Mouse (Mus musculus): ENCODE results near the gene Npsr1. TPM values are rescaled to one million over a fixed set of nuclear protein-coding genes. Genes with fewer than 3 reads are reported as not detected.

Npsr1 gene
- total RNA-seq (2015) (not detected in 2 replicates), total RNA-seq (2017) (not detected in 2 replicates)

DNA sequence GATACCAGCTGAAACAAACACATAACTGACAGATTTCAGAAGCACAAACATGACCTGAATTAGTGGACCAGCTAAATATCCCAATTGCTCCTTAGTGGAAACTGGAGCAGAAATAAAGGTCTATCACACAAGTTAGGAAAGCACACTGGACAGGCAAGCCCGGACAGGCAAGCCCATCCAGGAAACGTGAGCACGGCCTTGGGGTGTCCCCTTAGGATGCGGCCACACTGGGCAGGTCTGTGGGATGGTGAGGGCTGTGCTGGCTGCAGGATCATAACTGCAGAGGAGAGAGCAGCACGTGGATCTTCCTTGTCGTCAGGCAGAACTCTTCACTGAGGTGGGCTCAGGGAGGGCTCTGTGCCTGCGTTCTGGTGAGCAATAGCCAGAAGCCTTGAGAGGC is at the start of gene Npsr1:
Gene Npsr1, plus strand, starts transcription at position 301 of the 400 bp plus-strand sequence.
- no peak for ATAC-seq (ENCODE audit: poor library complexity, severe bottlenecking)

DNA sequence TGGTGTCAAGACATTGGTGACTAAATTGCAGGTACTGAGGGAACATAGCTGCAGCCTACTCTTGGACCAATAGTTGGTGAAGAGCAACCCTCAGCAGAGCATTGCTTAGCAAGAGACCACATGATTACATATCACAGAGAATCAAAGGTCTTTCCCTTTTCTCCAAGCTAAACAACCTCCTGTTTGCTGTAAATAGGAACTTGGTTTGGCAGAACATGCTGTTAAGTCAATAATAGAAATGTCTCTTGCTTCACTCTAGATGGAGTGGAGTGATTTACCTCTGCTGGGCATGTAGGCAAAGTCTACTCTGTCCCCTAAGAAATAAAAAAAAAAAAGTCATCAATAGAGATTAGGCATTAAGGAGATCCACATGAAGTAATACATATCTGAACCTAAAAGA is 46.3 kb upstream of the Npsr1 start:
- no peak for ATAC-seq (ENCODE audit: poor library complexity, severe bottlenecking)

DNA sequence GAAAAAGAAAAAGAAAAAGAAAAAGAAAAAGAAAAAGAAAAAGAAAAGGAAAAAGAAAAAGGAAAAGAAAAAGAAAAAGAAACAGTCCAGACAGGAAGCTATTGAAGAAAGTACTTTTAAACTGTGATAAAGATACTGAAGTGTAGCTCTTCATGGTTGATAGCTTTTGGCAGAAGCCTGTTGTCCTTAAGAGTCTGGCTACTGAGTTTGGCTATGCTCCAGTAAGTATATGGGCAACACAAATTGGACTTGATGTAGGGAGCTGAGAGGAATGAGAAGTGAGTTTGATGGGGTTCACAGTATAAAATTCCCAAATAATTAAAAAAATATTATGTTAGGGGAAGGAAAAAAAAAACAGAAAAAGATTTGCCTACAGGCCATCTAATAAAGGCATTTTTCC is 34.5 kb upstream of the Npsr1 start:
- no peak for ATAC-seq (ENCODE audit: poor library complexity, severe bottlenecking)

DNA sequence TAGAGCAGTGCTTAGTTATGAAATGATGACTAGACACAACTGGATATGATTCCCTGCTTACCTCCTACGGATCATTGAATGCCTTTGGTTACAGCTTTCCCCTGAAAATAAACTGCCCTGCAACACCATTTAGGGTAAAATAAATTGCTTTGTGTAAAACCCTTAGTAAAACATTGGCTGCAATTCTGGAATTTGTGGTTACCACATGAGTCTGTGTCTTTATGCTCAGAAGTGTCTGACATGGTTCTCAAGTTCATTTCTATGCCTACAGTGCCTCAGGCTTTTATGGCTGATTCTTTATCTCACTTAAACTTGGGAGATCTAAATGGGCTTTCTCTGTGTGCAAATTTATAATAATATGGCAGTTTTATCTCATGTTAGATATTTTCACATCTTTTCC is 26.1 kb upstream of the Npsr1 start:
- ATAC-seq (ENCODE audit: poor library complexity, severe bottlenecking): no peak

DNA sequence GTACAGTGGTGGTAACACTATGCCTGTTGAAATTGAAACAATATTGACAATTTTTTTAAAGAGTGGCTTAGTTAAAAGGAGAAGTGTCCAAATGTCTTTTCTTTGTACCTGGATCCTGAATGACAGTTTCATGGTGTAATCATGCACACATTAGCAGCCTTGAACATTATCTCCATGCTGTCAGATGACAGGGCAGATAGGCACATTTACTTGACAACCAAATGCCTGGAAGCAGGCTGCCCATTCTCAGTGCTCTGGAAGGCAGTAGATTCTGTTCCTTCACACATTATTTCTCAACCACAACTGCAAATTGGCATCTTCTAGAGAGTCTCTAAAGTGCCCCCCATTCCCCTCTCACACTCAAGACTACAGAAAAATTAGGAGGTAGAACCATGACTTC is 20.2 kb upstream of the Npsr1 start:
- no peak for ATAC-seq (ENCODE audit: poor library complexity, severe bottlenecking)

DNA sequence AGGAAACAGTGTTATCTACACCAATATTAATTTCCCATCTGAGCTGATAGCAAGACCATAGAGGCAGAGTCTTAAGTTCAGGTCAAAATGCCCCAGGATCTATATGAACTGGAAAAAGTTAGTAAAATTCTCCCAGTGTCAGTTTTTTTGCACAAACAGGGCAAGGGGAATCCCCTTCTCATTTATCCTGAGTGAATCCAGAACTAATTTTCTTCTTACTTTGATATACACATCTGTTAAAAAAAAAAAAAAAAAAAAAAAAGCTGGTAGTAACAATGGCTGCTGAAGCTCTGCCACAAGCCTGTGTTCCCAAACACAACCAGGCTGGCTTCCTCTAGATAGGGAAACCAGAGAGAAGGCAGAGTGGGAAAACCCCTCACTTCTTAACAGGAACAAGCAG is 5.9 kb upstream of the Npsr1 start:
- no peak for ATAC-seq (ENCODE audit: poor library complexity, severe bottlenecking)

DNA sequence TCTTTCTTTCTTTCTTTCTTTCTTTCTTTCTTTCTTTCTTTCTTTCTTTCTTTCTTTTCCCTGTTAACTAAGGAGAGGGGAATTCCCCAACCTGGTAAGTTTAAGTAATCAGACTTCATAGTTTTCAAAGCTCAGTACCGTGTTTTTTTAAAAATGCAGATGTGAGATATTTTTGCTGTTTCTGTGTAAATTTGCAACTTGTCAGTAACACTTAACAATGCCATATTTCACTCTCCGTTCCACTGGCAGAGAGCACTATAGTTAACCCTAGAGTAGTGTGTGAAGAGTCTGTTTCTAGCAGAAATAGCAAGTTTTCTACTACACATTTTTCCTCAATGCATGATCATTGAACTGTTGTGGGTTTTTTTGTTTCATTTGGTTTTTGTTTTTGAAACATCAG is 730 bp downstream of the Npsr1 start:
- no peak for ATAC-seq (ENCODE audit: poor library complexity, severe bottlenecking)

DNA sequence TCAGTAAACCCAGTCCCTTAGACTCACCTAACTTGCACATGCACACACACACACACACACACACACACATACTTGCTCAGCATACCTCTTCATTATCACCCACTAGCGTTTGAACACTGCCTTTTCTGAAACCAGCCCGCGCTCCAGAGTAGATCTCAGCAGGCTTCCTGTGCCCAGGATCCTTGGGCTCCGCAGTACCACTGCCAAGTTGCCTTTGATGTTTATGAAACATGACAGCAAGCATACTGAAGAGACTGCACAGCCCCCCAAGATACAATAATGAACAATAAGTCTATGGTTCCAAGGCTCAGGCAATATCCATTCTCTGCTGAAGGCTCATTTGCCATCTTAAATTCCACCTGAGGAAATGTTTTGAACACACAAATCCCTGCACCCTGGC is 1.8 kb downstream of the Npsr1 start:
- ATAC-seq (ENCODE audit: poor library complexity, severe bottlenecking): no peak

DNA sequence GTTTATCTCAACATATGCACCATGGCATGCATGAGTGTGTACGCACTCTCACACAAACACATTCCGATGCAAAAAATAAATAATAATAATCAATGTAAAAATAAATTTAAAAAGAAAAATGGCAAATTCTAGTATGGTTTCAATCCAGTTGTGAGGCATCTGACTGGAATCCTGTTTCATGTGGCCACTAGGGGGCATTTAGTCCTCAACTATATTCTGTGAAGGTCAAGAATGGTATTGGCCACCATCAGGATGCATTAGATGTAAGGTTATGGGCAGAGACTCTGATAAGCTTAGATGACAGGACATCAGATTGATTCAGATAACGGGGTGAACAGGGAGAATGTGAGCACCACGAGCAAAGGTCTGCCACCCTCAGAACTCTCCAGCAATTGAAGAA is 21.6 kb downstream of the Npsr1 start:
- ATAC-seq (ENCODE audit: poor library complexity, severe bottlenecking): no peak

DNA sequence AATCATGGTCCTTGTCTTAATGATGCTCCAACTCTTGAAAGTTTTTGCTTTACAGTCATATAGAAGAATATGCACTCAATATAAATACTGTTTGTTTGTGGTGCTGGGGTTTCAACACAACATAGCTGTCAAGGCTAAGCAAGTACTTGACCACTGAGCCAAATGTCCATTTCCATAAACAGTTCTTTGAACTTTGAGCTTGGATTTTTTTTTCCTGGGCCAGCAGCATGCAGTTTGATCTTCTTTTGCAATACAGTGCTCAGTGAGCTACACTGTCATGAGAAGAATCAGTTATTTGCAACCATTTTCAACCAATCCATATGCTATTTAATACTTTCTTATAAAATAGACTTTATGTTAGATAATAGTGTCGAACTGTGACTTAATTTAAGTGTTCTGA is 35.3 kb downstream of the Npsr1 start:
- no peak for ATAC-seq (ENCODE audit: poor library complexity, severe bottlenecking)

DNA sequence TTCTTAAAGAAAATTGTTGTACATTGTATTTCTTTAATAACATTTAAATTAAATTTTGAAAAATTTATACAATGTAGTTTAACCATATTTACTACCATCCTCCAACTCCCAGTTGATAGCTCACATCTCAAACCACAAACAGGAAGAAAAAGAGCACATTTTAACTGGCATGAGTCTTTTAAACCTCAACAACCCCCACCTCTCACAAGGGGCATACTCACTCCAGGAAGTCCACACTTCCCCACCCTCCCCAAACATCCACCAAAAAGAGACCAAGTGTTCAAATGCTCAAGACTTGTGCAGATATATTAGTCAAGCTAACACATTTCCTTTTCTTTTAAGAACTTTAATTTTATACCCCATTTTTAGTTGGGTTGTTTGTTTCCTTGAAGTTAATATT is 38.6 kb downstream of the Npsr1 start:
- ATAC-seq (ENCODE audit: poor library complexity, severe bottlenecking): no peak

DNA sequence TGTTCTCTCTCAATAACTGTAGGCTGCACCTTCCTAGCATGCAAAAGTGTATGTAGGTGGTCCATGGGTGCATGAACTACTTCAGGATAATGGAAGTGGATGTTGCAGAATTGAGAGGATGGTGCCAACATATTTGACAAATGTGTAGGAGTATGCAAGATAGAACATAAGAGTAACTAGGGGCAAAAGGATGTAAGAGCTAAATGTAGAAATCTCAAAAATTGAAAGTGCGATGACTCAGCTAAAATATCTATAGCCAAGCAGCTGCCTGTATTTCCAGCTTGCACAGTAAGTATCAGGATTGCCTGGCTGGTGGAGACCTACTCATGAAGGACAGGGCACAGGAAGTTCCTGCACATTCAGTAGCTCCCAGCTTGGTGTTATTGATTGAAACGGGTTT is 46.5 kb downstream of the Npsr1 start:
- no peak for ATAC-seq (ENCODE audit: poor library complexity, severe bottlenecking)

DNA sequence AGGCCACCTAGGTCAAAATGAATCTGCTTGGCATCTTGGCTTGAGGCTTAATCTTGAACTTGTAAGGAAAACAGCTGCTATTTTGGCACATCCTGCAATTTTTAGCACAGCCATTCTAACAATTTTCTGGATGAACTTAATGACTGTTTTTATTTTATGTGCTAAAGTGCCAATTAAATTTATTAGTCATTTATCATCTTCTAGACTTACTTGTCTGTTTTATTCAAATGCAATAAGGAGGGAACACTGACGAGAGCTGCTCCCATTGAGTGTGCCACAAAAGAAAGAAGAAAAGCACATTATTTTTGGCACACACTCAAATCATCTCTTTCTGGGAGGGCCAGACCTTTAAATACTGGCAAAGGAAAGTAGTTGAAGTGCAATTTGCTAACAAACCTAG is 59.4 kb downstream of the Npsr1 start:
- ATAC-seq (ENCODE audit: poor library complexity, severe bottlenecking): no peak

DNA sequence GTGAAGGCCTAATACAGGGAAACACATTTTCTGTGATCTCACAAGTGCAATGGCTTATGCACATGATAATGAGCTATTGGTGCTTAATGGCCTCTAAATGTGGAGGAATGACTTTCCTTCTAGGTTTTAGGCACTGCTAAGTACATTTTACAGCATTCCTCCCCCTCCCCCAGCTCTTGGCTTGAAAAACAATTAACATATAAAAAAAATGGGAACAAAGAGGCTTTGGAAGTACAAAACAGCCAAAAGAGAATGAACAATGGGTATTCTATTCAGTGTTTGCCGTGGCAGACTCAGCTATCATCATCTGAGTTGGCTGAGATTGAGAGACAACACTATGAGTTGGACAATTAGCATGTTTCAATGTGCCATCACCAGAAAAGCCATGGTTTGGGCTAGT is 62.6 kb downstream of the Npsr1 start:
- ATAC-seq (ENCODE audit: poor library complexity, severe bottlenecking): no peak

DNA sequence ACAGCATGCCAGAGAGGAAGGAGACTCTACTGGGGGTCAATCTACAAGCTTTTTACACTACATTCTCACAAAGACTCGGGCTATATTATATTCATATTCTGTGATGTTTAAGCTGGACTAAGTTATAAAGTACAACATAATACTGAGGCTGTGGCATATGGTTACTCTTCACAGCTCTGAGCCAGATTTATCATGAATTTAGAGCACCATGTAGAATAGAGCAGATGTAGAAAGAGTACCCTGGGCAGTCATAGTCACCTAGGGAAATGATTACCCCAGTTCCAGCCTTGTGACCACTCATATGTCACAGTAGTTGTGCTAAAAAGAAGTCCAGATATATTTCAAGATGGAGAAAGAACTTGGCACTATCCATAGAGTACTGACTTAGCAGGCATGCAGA is 70.7 kb downstream of the Npsr1 start:
- ATAC-seq (ENCODE audit: poor library complexity, severe bottlenecking): no peak

DNA sequence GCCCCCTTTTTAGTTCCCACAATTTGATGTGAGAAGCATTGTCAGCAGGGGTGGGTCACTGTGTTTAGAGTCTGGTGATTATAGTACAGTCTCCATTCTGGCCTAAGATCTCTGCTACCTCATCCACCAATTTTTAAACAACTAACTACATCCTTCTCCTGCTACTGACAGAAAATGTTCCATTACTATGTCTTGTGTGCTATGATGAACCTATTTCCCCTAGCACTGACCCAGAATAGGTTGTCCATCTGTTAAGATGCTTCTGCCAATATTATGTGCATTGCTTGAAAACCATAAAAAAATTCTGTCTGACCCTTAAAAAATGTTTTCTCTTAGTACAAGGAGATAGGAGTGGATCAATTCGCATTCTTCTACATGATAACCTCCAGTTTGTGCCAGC is 72.9 kb downstream of the Npsr1 start:
- ATAC-seq (ENCODE audit: poor library complexity, severe bottlenecking): no peak

DNA sequence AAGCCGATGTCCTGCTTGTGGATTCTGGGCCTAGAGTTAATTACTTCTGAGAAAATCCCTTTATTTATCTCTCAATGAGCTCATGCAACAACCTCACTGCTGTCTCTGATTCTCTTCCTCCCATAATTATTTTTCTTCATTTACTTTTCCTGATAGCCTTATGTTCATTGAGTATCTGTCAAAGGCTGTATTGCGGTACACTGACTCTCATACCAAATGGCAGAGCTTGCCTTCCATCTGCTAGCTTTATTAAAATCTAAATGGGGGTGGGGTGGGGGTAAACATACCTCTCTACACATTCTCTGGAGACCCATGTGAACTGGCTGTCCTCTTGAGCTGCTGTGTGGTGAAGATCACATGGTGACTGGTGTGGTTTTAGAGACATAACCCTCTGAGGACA is 80.9 kb downstream of the Npsr1 start:
- ATAC-seq (ENCODE audit: poor library complexity, severe bottlenecking): no peak

DNA sequence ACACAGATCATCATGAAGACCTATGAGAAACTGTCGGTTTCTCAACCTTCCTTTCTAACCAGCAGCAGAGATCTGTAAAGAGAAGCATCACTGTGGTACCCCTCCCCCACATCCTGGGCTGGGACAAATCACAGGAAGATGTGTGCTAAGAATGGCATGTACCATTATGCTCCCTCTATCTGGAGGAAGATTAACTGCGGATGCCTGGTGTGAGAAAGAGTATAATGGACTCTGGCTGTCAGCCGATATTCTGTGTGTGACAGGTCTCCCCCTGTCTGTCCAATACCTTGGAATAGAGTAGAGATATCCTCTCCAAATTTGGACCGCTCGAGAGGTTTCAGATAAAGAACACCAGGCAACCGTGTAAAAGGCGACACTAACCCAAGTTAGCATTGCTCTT is 83.1 kb downstream of the Npsr1 start:
- no peak for ATAC-seq (ENCODE audit: poor library complexity, severe bottlenecking)

DNA sequence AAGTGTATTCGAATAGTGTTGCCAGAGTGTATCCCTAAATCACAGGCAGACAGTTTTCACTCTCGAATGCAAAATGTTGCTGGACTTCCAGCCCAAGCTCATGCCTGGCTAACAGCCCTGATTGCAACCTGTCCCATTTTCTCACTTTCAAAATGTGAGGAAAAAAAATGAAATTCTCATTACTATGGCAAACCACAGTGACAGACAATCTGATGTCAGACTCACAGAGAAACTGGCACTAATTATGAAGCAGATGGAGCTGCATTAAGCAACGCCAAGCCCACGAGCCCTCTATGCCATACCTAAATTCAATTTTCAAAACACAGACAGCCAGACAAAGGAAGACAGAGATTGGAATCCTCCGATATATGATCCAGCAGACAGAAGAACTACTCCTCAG is 88.5 kb downstream of the Npsr1 start:
- ATAC-seq (ENCODE audit: poor library complexity, severe bottlenecking): no peak

DNA sequence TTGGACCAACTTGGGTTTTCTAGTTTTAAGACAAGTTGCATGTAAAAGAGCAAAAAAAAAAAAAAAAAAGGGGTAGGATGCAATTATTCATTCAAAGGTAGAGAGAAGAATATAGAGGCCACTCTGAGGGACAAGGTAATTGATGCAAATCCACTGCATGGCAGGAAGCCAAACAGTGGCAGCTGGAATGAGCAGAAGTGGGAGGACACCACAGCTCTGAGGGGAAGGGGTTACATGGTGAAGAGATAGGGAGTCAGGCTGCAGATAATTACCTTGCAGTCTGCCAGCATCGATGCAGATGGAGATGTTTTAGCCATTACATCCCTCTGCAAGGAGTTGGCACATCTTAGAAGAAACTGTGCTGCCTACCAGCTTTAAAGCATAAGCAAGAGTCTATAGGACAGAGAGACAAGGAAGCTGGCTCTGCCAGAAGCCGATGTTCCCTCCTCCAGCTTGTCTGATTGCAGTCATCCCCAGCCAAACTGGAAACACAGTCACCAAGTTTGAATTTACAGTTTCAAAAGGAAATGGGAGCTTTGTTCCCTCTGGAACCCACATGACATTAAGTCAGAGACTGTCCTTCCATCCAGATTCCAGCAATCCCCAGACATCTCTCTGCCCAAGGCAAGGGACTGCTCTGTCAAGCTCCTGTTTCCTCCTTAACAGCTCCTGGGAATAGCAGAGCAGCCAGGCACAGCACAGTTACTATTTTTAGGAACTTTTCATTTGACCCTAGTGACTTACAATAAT is 91.9 kb downstream of the Npsr1 start:
- ATAC-seq (ENCODE audit: poor library complexity, severe bottlenecking): no peak

DNA sequence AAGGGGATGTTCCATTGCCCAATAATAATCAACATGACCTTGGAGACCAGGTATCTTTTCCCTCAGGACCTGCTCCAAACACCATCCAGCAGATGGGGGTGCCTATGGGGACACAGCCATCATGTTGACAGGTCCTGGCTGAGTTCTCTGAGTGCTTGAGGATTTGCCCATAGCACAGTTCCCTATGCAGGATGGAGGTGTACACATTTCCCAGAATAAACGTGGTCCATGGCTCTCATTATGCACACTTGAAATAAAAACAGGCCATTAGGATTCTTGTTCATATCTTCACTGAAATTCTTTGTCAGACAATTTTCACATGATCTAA is 92.4 kb downstream of the Npsr1 start:
- ATAC-seq (ENCODE audit: poor library complexity, severe bottlenecking): no peak

DNA sequence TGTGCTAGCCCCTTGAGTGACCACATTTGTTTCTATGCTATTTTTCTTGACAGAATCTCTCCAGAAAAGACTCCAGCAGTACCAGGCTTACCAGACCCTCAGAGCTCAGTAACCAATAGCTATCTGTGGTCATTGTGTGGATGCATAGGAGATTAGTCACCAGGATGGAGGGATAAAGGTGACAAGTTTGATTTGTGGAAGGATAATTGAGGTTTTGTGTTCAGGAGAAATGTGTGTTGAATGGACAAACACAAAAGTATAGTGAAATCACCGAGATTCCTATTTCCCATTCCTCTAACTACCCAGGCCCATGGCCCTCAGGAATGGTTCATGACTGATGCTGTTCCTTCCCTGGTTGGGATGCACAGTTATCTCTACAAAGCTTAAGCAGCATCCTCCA is 100.5 kb downstream of the Npsr1 start:
- no peak for ATAC-seq (ENCODE audit: poor library complexity, severe bottlenecking)

DNA sequence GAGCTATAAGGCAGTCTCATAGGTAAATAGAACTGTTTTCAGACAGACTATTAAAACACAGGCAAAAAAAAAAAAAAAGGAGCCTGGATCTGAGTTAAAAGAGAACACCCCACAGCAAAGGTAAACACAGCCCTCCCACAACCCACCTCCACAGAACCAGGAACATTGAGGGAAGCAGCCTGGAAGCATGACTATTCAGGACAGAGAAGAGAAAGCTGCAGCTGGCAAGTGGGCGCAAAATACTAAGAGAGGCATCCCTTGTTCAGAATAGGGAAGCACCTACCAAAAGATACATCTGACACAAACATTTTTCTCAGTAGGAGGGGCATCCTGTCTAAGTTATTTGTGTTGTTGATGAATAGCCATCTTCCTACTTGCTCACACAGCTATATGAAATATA is 113.8 kb downstream of the Npsr1 start:
- no peak for ATAC-seq (ENCODE audit: poor library complexity, severe bottlenecking)

DNA sequence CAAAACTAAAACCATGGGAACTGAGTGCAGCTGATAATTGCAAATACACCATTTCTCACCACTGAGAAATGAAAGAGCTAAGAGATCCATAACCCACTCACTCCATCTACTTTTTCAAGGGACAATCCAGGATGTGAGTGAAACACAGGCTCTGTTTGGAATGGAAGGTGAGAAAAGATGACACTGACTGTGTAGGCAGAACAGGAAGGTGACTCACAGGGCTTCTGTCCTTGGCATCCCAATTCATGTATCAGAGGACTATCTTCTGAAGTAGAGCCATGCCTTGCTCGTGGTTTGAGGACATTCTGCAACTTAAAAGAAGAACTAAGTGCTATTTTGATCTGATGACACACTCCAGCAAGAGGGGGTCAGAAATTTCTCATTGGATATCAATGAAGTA is 119.9 kb downstream of the Npsr1 start:
- no peak for ATAC-seq (ENCODE audit: poor library complexity, severe bottlenecking)

All from megakaryocyte, adult 5-6 weeks (primary cell).